Mouse (Mus musculus) liver, embryonic 14.5 days (tissue): ENCODE measurements around the gene Nt5e.

Experiments
- CTCF ChIP-seq: IDR thresholded peaks from 2 replicates; pipeline ENCODE4 v1.5.1; 2016; ENCODE audit warnings: antibody characterized with exemption, low read depth, control low read depth
- EP300 ChIP-seq: IDR thresholded peaks from 2 replicates; pipeline ENCODE4 v1.6.1; 2016; ENCODE audit warnings: antibody characterized with exemption, low read depth

DNA sequence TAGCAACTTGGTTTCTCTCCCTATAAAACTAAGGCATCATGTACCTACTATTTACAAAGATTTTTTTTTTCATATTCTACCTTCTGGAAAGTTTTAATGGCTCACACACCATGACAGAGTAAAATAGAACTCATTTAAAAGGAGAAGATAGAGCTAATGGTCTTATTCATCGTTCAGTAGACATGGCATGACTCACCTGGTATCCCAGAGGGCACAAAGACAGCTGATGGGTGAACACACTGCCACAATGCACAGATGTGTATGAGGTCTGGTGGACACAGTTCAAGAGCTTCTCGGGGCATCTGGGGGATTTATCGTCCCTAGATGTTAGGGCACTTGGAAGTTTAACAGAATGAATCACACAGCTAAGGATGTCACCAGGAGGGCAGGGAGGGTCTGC, 13.8 kb downstream of the Nt5e start:
- TF ChIP-seq CTCF (no peak), EP300 (no peak)
